Mouse (Mus musculus) E14TG2a.4 (cell line): ENCODE data around the gene 1700020N15Rik.
"Not testable (repeated sequence)": the region's sequence is repeated elsewhere in the genome, so short reads cannot be mapped to it uniquely, and the experiment has no call there.

ENCODE experiments used
- H3K27me3 ChIP-seq: 2 replicates; pipeline ENCODE4 v1.6.1; 2014; ENCODE audit warnings: low read length, control low read depth; ENCODE audit not compliant: insufficient read depth
- H3K36me3 ChIP-seq: 2 replicates; pipeline ENCODE4 v1.6.1; 2014; ENCODE audit warnings: low read length, control low read depth; ENCODE audit not compliant: insufficient read depth
- H3K4me1 ChIP-seq: replicated peaks from 2 replicates; pipeline ENCODE4 v1.6.1; 2014; ENCODE audit warnings: low read depth, low read length, control low read depth
- H3K4me3 ChIP-seq: replicated peaks from 2 replicates; pipeline ENCODE4 v1.5.1; 2014; ENCODE audit warnings: mild to moderate bottlenecking, low read length
- H3K9me3 ChIP-seq: 2 replicates; pipeline ENCODE4 v1.6.1; 2014; ENCODE audit warnings: low read length, control low read depth
- CTCF ChIP-seq: conservative IDR thresholded peaks from 2 replicates; pipeline ENCODE4 v1.5.1; 2014; ENCODE audit warnings: low read length
- NANOG ChIP-seq: IDR thresholded peaks from 2 replicates; pipeline ENCODE4 v1.6.1; 2014; ENCODE audit warnings: borderline replicate concordance, low read length, mixed read lengths
- POU5F1 ChIP-seq: IDR thresholded peaks from 2 replicates; pipeline ENCODE4 v1.6.1; 2014; ENCODE audit warnings: low read length, borderline replicate concordance

The 1700020N15Rik gene

GRCm38 (mm10) chrX:69945000-69945399 is at the start of gene 1700020N15Rik:
Gene 1700020N15Rik (plus strand): TSS chrX:69945300.
- H3K9me3 ChIP-seq, H3K4me3 ChIP-seq, H3K4me1 ChIP-seq, H3K36me3 ChIP-seq, H3K27me3 ChIP-seq: not testable (repeated sequence)

GRCm38 (mm10) chrX:69976790-69977579 is 31.9 kb downstream of the 1700020N15Rik start:
- H3K27me3 ChIP-seq: no peaks in the 10 kb centered on the region
- H3K4me3 ChIP-seq: no peak overlapping the region
- no peak for TF ChIP-seq POU5F1
- no peak for TF ChIP-seq CTCF
- no peak for TF ChIP-seq NANOG
- no peaks in the 10 kb centered on the region for H3K36me3 ChIP-seq
- no peaks in the 10 kb centered on the region for H3K4me1 ChIP-seq
- no peaks in the 10 kb centered on the region for H3K9me3 ChIP-seq
